Mouse (Mus musculus): ENCODE results near the gene Thbs3. TPM values are rescaled to one million over a fixed set of nuclear protein-coding genes. Genes with fewer than 3 reads are reported as not detected.

Gene Thbs3
- polyA plus RNA-seq, 1 experiment = not detected

- WGBS = 49% methylated on average over 10 of the region's 10 CpGs
- H3K27ac ChIP-seq (ENCODE audit: insufficient read depth, low read depth, low read length) = peak within 1 kb of the TSS; percentile 43
Observed at GRCm38 (mm10) chr3:89228836-89229235, 13.9 kb downstream of the Thbs3 start, which contains the start of gene Muc1. TSS of gene Muc1 (plus strand) at chr3:89229057.

GRCm38 (mm10) chr3:89229276-89229675 lies 14.3 kb downstream of the Thbs3 start:
- H3K4me1 ChIP-seq (ENCODE audit: control insufficient read depth, insufficient read depth, low read length) = peaks cover 39% of the 10 kb centered on the region
- H3K4me3 ChIP-seq (ENCODE audit: insufficient read depth, low read depth, low read length) = no peak overlapping the region
- H3K27ac ChIP-seq (ENCODE audit: insufficient read depth, low read depth, low read length) = no peak overlapping the region
- WGBS = 62% methylated on average over 4 of the region's 4 CpGs
- TF ChIP-seq POLR2A (IDR thresholded peaks at IDR 0.05; ENCODE audit: insufficient read depth, low read depth, low read length) (no peak), CTCF (IDR thresholded peaks at IDR 0.05; ENCODE audit: insufficient read depth, low read depth, low read length) (no peak)

More at GRCm38 (mm10) chr3:89228836-89229235, 13.9 kb downstream of the Thbs3 start, which contains the start of gene Muc1:
- peaks cover 44% of the 10 kb centered on the region for H3K4me1 ChIP-seq (ENCODE audit: control insufficient read depth, insufficient read depth, low read length)
- TF ChIP-seq CTCF (IDR thresholded peaks at IDR 0.05; ENCODE audit: insufficient read depth, low read depth, low read length) = no peak
- TF ChIP-seq POLR2A (IDR thresholded peaks at IDR 0.05; ENCODE audit: insufficient read depth, low read depth, low read length) = no peak
- peak within 1 kb of the TSS; percentile 45 for H3K4me3 ChIP-seq (ENCODE audit: insufficient read depth, low read depth, low read length)

DNA sequence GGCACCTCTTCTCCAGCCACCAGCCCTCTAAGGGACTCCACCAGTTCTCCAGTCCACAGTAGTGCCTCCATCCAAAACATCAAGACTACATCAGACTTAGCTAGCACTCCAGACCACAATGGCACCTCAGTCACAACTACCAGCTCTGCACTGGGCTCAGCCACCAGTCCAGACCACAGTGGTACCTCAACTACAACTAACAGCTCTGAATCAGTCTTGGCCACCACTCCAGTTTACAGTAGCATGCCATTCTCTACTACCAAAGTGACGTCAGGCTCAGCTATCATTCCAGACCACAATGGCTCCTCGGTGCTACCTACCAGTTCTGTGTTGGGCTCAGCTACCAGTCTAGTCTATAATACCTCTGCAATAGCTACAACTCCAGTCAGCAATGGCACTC lies 15.6 kb downstream of the Thbs3 start:
- WGBS = 81% methylated on average over 2 of the region's 2 CpGs
- Histone ChIP-seq H3K4me1 (ENCODE audit: control insufficient read depth, insufficient read depth, low read length) (peaks cover 26% of the 10 kb centered on the region), H3K27ac (ENCODE audit: insufficient read depth, low read depth, low read length) (no peak overlapping the region), H3K4me3 (ENCODE audit: insufficient read depth, low read depth, low read length) (no peak overlapping the region)
- TF ChIP-seq POLR2A (IDR thresholded peaks at IDR 0.05; ENCODE audit: insufficient read depth, low read depth, low read length) = no peak
- no peak for TF ChIP-seq CTCF (IDR thresholded peaks at IDR 0.05; ENCODE audit: insufficient read depth, low read depth, low read length)

GRCm38 (mm10) chr3:89231345-89231744 lies 16.4 kb downstream of the Thbs3 start:
- TF ChIP-seq CTCF (IDR thresholded peaks at IDR 0.05; ENCODE audit: insufficient read depth, low read depth, low read length) (no peak), POLR2A (IDR thresholded peaks at IDR 0.05; ENCODE audit: insufficient read depth, low read depth, low read length) (no peak)
- H3K4me3 ChIP-seq (ENCODE audit: insufficient read depth, low read depth, low read length) = no peak overlapping the region
- H3K4me1 ChIP-seq (ENCODE audit: control insufficient read depth, insufficient read depth, low read length) = peaks cover 19% of the 10 kb centered on the region
- H3K27ac ChIP-seq (ENCODE audit: insufficient read depth, low read depth, low read length) = no peak overlapping the region
- WGBS = 78% methylated on average over 7 of the region's 7 CpGs

GRCm38 (mm10) chr3:89231772-89232275 lies 16.8 kb downstream of the Thbs3 start:
- 76% methylated on average over 16 of the region's 16 CpGs for WGBS
- Histone ChIP-seq H3K27ac (ENCODE audit: insufficient read depth, low read depth, low read length) (no peak overlapping the region), H3K4me1 (ENCODE audit: control insufficient read depth, insufficient read depth, low read length) (peaks cover 16% of the 10 kb centered on the region), H3K4me3 (ENCODE audit: insufficient read depth, low read depth, low read length) (no peak overlapping the region)
- no peak for TF ChIP-seq POLR2A (IDR thresholded peaks at IDR 0.05; ENCODE audit: insufficient read depth, low read depth, low read length)
- TF ChIP-seq CTCF (IDR thresholded peaks at IDR 0.05; ENCODE audit: insufficient read depth, low read depth, low read length) = no peak

DNA sequence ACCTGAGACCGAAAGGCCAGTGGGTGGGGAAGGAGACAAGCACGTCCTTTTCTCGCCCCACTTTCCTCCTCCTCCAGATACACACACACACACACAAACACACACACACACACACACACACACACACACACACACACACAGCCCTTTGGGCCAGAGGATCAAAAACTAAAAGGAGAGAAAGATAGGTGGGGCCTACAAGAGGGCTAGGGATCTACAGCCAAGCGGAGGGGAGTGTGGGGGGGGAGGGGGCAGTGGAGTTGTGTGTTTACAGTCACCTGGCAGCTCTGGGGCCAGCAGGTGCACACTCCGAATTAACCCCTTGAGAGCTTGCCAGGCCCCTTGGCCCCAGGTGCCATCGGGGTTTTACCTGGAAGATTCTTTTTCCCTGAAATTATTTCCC lies 17.6 kb downstream of the Thbs3 start:
- no peak for TF ChIP-seq POLR2A (IDR thresholded peaks at IDR 0.05; ENCODE audit: insufficient read depth, low read depth, low read length)
- TF ChIP-seq CTCF (IDR thresholded peaks at IDR 0.05; ENCODE audit: insufficient read depth, low read depth, low read length) = no peak
- 75% methylated on average over 6 of the region's 6 CpGs for WGBS
- no peak overlapping the region for H3K27ac ChIP-seq (ENCODE audit: insufficient read depth, low read depth, low read length)
- H3K4me3 ChIP-seq (ENCODE audit: insufficient read depth, low read depth, low read length) = no peak overlapping the region
- peaks cover 15% of the 10 kb centered on the region for H3K4me1 ChIP-seq (ENCODE audit: control insufficient read depth, insufficient read depth, low read length)

DNA sequence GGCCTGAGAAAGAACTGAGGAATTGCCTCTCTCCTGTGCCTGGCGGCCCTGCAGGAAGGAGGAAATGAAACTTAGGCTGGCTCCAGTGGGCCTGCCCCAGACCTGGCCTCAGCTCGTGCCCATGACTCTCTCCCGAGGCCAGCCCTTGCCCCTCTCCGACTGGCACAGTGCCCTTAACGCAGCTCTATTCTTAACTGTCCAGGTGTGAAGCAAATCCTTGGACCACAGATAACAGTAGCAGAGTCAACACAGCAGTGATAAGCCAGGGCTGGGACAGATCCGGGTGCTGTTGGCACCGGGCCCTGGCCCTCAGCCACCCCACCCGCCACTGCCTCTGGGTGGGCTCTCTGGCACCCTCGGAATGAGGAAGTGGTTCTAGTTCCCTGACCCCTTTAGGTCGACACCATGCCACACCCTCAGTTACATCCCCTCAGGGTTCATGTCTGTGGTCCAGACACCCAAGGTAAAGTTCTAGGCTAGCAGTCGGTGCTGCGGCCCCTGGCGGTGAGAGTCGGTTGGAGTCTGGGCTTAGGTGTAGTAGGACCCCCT lies 18.7 kb downstream of the Thbs3 start:
- Histone ChIP-seq H3K27ac (ENCODE audit: insufficient read depth, low read depth, low read length) (no peak overlapping the region), H3K4me1 (ENCODE audit: control insufficient read depth, insufficient read depth, low read length) (peaks cover 8% of the 10 kb centered on the region), H3K4me3 (ENCODE audit: insufficient read depth, low read depth, low read length) (no peak overlapping the region)
- WGBS = 57% methylated on average over 14 of the region's 14 CpGs
- no peak for TF ChIP-seq POLR2A (IDR thresholded peaks at IDR 0.05; ENCODE audit: insufficient read depth, low read depth, low read length)
- no peak for TF ChIP-seq CTCF (IDR thresholded peaks at IDR 0.05; ENCODE audit: insufficient read depth, low read depth, low read length)

DNA sequence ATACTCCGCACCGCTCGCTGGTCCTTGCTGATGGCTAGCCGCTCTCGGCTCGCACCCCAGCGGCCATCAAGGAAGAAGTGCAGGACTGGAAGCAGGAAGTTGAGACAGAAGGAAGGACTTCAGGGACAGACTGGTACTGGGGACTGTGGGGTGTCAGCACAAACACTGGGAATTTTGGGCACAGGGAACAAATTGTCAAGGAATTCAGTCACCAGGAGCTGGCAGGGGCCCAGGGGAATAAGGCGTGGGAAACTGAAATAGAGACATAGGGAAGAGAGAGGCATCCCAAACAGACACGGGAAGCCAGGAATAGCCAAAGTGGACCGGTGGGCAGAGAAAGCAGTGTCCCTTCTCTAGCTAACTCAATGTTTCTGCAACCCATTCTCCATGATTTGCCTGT lies 21.5 kb downstream of the Thbs3 start:
- TF ChIP-seq CTCF (IDR thresholded peaks at IDR 0.05; ENCODE audit: insufficient read depth, low read depth, low read length) (no peak), POLR2A (IDR thresholded peaks at IDR 0.05; ENCODE audit: insufficient read depth, low read depth, low read length) (no peak)
- H3K4me3 ChIP-seq (ENCODE audit: insufficient read depth, low read depth, low read length) = no peak overlapping the region
- peaks cover 10% of the 10 kb centered on the region for H3K4me1 ChIP-seq (ENCODE audit: control insufficient read depth, insufficient read depth, low read length)
- 89% methylated on average over 10 of the region's 10 CpGs for WGBS
- no peak overlapping the region for H3K27ac ChIP-seq (ENCODE audit: insufficient read depth, low read depth, low read length)

- 90% methylated on average over 21 of the region's 21 CpGs for WGBS
- TF ChIP-seq POLR2A (IDR thresholded peaks at IDR 0.05; ENCODE audit: insufficient read depth, low read depth, low read length) = no peak
- TF ChIP-seq CTCF (IDR thresholded peaks at IDR 0.05; ENCODE audit: insufficient read depth, low read depth, low read length) = no peak
- H3K4me3 ChIP-seq (ENCODE audit: insufficient read depth, low read depth, low read length) = no peak overlapping the region
- no peak overlapping the region for H3K27ac ChIP-seq (ENCODE audit: insufficient read depth, low read depth, low read length)
- peaks cover 13% of the 10 kb centered on the region for H3K4me1 ChIP-seq (ENCODE audit: control insufficient read depth, insufficient read depth, low read length)
Observed at GRCm38 (mm10) chr3:89237682-89238081, 22.7 kb downstream of the Thbs3 start.
